Mouse (Mus musculus) G1E (cell line): ENCODE data around the gene Kcnab2.

Experiments
- CTCF ChIP-seq: IDR thresholded peaks from 2 replicates; pipeline ENCODE4 v1.5.1; 2012; ENCODE audit warnings: low read depth, low read length, inconsistent platforms, mixed read lengths
- GATA1 ChIP-seq: IDR thresholded peaks from 2 replicates; pipeline ENCODE4 v1.6.1; 2012; ENCODE audit warnings: borderline replicate concordance, low read length, inconsistent platforms, mixed read lengths
- TAL1 ChIP-seq: conservative IDR thresholded peaks from 2 replicates; pipeline ENCODE4 v1.6.1; 2012; ENCODE audit warnings: low read depth, low read length, inconsistent platforms, mixed read lengths

GRCm38 (mm10) chr4:152406531-152406930 is 71.1 kb downstream of the Kcnab2 start:
- TF ChIP-seq CTCF (no peak), GATA1 (no peak), TAL1 (no peak)
